Mouse (Mus musculus) limb, embryonic 12.5 days (tissue): ENCODE results near the gene Pde9a. TPM values are rescaled to one million over a fixed set of nuclear protein-coding genes. Genes with fewer than 3 reads are reported as not detected.

Experiments used
- ATAC-seq: fragments of 200-750 bp; cut with Nextera tagmentation; 2 replicates; pipeline ENCODE4 v1.8.0; 2017; ENCODE audit warnings: low read depth, moderate TSS enrichment; ENCODE audit not compliant: insufficient number of reproducible peaks, insufficient read depth, low FRiP score, low TSS enrichment
- H3K27ac ChIP-seq: fragments of 300-500 bp; sonication (generic); 2 replicates; pipeline ENCODE4 v1.5.1; 2016; ENCODE audit warnings: mild to moderate bottlenecking, moderate library complexity
- H3K27me3 ChIP-seq: fragments of 300-500 bp; sonication (generic); 2 replicates; pipeline ENCODE4 v1.6.1; 2016; ENCODE audit warnings: mild to moderate bottlenecking, moderate library complexity
- H3K36me3 ChIP-seq: fragments of 300-500 bp; sonication (generic); 2 replicates; pipeline ENCODE4 v1.6.1; 2016; ENCODE audit warnings: mild to moderate bottlenecking, moderate library complexity
- H3K4me1 ChIP-seq: fragments of 300-500 bp; sonication (generic); replicated peaks from 2 replicates; pipeline ENCODE4 v1.6.1; 2016
- H3K4me2 ChIP-seq: fragments of 300-500 bp; sonication (generic); 2 replicates; pipeline ENCODE4 v1.6.1; 2016; ENCODE audit warnings: mild to moderate bottlenecking, moderate library complexity
- H3K4me3 ChIP-seq: fragments of 300-500 bp; sonication (generic); replicated peaks from 2 replicates; pipeline ENCODE4 v1.5.1; 2016; ENCODE audit warnings: mild to moderate bottlenecking
- H3K9ac ChIP-seq: fragments of 300-500 bp; sonication (generic); replicated peaks from 2 replicates; pipeline ENCODE4 v1.6.1; 2016; ENCODE audit warnings: mild to moderate bottlenecking, moderate library complexity
- H3K9me3 ChIP-seq: fragments of 300-500 bp; sonication (generic); 2 replicates; pipeline ENCODE4 v1.6.1; 2016; ENCODE audit warnings: mild to moderate bottlenecking, moderate library complexity
- WGBS: fragments of 180-500 bp; shearing (Covaris S2); methylation state at CpG from one replicate; pipeline ENCODE4 v1.1.7; 2016; 5-methylcytosine and 5-hydroxymethylcytosine counted together
- polyA plus RNA-seq: library from polyadenylated mRNA; unstranded; fragments of >200 nt; fragmentation: Nextera tagmentation; extraction: Ambion mirVana; gene quantifications from 2 replicates; pipeline ENCODE4 v1.2.1, GENCODE M21; 2016

Gene Pde9a
- polyA plus RNA-seq, 1 experiment from 2014 or later = 29.1 TPM

DNA sequence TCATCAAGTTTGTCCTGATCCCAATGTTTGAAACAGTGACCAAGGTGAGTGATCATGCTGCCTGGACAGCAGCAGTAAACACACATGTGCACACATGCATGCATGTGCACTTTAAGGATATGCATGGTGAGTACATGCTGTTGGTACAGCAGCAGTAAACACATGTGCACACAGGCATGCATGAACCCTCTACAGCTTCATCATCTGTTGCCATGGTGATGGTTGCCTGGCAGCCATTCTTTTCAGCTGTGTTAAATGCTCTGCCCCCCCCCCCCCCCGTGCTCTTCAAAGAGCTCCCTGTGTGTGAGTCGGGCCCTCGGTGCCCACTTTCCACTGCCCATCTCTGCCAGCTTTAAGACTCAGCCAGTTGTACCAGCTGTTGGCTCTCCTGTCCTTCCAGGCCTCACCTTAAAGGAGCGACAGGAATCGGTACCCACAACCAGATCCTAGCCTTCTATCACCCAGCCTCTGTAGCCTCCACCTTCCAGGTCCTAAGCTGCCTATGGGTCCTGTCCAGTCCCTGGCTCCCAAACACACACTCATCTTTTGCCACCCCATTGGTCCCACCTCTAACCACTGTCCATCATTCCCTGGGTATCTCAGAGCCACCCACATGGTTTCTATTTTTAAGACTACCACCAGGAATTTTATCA lies 84.9 kb downstream of the Pde9a start:
- no peak for ATAC-seq
- H3K4me2 ChIP-seq = no peak overlapping the region
- peaks cover 89% of the 10 kb centered on the region for H3K36me3 ChIP-seq
- no peaks in the 10 kb centered on the region for H3K27me3 ChIP-seq
- no peak overlapping the region for H3K27ac ChIP-seq
- no peak overlapping the region for H3K9ac ChIP-seq
- 90% methylated on average over 5 of the region's 5 CpGs for WGBS
- no peak overlapping the region for H3K4me3 ChIP-seq
- no peaks in the 10 kb centered on the region for H3K4me1 ChIP-seq
- 0 out of 2 replicates have a peak, but pooled peaks cover 2% of the 10 kb centered on the region for H3K9me3 ChIP-seq

DNA sequence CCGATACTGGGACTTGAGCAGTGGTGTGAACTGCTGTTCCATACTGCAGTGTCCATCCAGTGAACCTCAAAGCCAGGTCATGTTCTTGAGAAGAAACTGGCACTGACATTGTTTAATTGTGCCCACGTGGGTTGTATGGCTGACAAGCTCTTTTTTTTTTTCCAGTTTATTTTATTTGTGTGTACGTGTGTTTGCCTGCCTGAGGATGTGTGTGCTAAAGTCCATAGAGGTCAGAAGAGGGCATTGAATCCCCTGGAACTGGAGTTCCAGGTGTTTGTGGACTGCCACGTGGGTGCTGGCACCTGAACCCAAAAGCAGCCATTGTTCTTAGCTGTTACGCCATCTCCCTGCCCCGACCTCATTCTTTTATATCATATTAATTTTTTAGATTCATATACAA lies 88.4 kb downstream of the Pde9a start:
- no peaks in the 10 kb centered on the region for H3K27me3 ChIP-seq
- 0 out of 2 replicates have a peak, but pooled peaks cover 4% of the 10 kb centered on the region for H3K4me1 ChIP-seq
- no peaks in the 10 kb centered on the region for H3K9me3 ChIP-seq
- no peak overlapping the region for H3K9ac ChIP-seq
- no peak overlapping the region for H3K4me3 ChIP-seq
- H3K27ac ChIP-seq = no peak overlapping the region
- ATAC-seq = no peak
- WGBS = 83% methylated on average over 6 of the region's 6 CpGs
- no peak overlapping the region for H3K4me2 ChIP-seq
- H3K36me3 ChIP-seq = peaks cover 67% of the 10 kb centered on the region

DNA sequence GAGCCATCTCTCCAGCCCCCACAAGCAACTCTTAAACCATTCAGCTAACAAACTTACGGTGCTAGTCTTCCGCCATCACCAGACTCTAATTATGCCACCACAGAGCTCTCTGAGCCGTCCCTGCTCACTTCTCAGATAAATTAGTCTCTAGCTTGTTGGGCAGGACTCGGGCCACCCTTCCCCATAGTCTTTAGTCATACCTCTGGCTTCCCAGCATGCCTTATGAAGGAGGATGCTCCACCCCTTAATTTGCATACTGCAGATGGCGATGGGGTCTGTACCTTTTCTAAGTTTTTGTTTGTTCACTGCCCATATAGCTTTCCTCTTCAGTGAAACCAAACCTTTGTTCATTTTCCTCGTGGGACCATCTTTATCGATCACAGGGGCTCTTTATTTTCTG lies 92.6 kb downstream of the Pde9a start:
- H3K27ac ChIP-seq = no peak overlapping the region
- 72% methylated on average over 7 of the region's 7 CpGs for WGBS
- peaks cover 28% of the 10 kb centered on the region for H3K36me3 ChIP-seq
- peaks cover 11% of the 10 kb centered on the region; the same call in 1 of the 2 replicates for H3K4me1 ChIP-seq
- no peak overlapping the region for H3K4me2 ChIP-seq
- H3K4me3 ChIP-seq = no peak overlapping the region
- H3K9me3 ChIP-seq = no peaks in the 10 kb centered on the region
- H3K9ac ChIP-seq = no peak overlapping the region
- no peak for ATAC-seq
- H3K27me3 ChIP-seq = no peaks in the 10 kb centered on the region

DNA sequence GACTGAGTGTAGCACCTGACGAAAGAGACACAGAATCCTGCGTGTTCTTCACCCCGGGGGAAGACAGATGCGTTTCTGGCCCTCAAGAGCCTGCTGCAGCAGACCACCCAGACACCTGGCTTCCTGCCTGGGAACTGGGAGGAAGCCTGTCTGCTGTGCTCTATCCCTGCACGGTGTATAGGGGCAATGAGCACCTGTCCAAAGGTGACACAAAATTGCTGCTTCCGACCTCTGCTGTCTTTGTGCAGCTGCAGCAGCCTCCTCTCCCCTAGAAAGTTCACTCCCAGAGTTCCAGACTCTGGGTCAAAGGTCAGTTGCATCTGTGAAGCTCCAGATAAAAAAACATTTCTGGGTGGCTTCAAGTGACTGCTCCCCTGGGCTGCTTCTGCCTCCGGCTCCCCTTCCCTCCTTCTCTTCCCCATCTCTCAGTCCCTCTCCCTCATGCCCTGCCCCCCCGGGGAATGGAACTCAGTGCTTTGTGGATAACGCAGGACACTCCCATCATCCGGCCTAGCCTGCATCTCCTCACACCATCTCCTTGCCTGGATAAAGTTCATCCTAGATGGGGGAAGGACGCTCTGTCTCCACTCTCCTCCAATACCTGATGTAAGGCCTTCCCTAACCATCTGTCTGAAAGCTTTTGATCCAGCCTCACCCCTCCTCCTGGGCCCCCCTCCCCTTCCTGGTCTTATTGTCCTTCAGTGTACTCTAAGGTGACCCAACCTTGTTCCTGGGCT lies 93.3 kb downstream of the Pde9a start:
- H3K36me3 ChIP-seq = peaks cover 21% of the 10 kb centered on the region
- H3K27me3 ChIP-seq = no peaks in the 10 kb centered on the region
- no peak overlapping the region for H3K4me3 ChIP-seq
- no peaks in the 10 kb centered on the region for H3K9me3 ChIP-seq
- no peak for ATAC-seq
- H3K4me1 ChIP-seq = peaks cover 11% of the 10 kb centered on the region; the same call in 1 of the 2 replicates
- no peak overlapping the region for H3K4me2 ChIP-seq
- H3K27ac ChIP-seq = no peak overlapping the region
- H3K9ac ChIP-seq = no peak overlapping the region
- WGBS = 51% methylated on average over 11 of the region's 11 CpGs

DNA sequence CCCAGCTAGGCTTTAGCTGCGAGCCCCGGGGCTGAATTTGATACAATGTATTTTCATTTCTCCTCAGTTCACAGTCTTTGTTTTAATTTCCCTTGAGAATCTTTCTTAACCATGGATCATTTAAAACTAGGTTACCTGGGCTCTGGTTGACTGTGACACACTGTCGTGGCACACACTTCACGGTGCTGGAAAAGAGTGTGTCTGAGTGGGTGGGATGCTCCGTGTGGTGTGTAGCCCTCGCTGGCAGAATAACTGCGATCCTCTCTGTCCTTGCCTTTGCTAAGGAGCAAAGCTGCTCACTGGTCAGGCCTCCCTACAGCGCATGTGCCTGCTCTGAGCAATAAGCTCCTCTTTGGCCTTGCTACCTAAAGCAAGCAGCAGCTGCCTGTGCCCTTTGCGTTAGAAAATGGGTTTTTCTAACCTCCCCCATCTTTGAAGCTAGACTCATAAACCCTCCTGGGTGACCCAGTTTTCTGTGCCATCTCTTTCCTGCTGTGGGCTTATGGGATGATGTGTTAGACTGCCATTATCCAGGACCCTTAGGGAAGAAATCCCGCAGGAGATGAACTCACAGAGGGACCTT lies 100.7 kb downstream of the Pde9a start:
- Histone ChIP-seq H3K9ac (no peak overlapping the region), H3K4me3 (no peak overlapping the region), H3K27me3 (no peaks in the 10 kb centered on the region), H3K4me1 (peaks cover 16% of the 10 kb centered on the region), H3K9me3 (no peaks in the 10 kb centered on the region), H3K36me3 (no peaks in the 10 kb centered on the region), H3K4me2 (no peak overlapping the region), H3K27ac (no peak overlapping the region)
- ATAC-seq = no peak
- 73% methylated on average over 10 of the region's 10 CpGs for WGBS

DNA sequence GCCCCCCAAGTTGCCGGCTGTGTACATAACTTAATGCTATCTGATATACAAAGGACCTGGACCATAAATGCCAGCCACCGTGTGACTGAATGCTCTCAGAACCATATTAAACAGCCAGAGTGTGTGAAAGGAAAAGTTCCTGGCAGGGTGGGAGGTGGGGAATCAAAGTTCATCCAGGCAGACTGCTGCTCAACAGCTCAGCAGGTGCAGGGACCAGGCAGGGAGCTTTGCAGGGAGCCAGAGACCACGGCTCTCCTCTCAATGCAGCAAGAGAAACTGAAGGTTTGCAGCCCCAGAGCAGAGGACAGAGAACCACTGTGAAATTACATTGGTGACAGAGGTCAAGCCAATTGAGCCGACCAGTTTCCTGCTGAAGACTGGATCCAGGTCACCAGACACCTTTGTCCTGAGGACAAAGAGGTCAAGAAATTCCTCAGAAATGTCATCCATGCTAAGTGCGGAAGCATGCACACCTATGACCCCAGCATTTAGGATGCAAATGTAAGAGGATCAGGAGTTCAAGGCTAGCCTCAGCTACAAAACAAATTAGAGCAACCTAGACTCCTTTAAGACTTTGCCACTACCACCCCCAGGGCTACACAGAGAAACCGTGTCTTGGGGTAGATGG lies 101.5 kb downstream of the Pde9a start:
- no peak overlapping the region for H3K9ac ChIP-seq
- no peaks in the 10 kb centered on the region for H3K36me3 ChIP-seq
- WGBS = 40% methylated on average over 6 of the region's 6 CpGs
- H3K9me3 ChIP-seq = no peaks in the 10 kb centered on the region
- no peak overlapping the region for H3K4me2 ChIP-seq
- H3K27ac ChIP-seq = no peak overlapping the region
- H3K4me3 ChIP-seq = no peak overlapping the region
- H3K4me1 ChIP-seq = peaks cover 11% of the 10 kb centered on the region
- no peaks in the 10 kb centered on the region for H3K27me3 ChIP-seq
- ATAC-seq = no peak

DNA sequence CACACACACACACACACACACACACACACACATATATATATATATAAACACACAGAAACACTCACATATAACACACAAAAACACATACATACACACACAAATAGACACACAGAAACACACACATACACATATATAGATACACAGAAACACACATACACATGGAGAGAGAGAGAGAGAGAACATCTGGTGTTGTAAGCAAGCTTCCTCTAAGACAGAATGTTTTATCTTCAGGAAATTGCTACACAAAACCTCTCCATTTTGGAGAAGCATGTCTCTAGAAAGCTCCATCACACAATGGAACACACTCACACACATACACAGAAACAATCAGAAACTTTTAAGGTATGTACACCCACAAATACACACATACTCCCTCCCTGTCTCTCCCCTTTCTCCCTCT lies 105.3 kb downstream of the Pde9a start:
- no peak for ATAC-seq
- no peak overlapping the region for H3K9ac ChIP-seq
- H3K4me1 ChIP-seq = peaks cover 11% of the 10 kb centered on the region
- no peak overlapping the region for H3K4me2 ChIP-seq
- H3K27ac ChIP-seq = no peak overlapping the region
- peaks cover 16% of the 10 kb centered on the region for H3K36me3 ChIP-seq
- no peak overlapping the region for H3K4me3 ChIP-seq
- no peaks in the 10 kb centered on the region for H3K9me3 ChIP-seq
- no peaks in the 10 kb centered on the region for H3K27me3 ChIP-seq

DNA sequence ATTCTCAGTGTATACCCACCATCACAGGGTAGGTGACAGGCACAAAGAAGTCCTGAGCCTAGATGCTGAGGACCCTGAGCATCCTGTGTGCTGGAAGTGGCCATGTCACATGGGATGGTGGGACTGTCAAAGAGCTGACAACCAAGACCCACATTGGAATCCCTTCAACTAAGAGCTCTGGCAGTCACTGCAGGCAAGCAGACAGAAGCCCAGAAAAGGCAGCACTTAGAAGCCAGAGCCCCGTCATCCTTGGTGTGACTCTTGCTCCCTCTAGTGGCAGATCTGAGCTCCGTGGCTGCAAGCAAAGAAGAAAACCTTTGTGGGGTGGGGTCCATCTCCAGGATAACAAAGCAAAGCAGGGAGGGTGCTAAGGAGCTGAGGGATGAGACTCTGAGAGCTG lies 106.4 kb downstream of the Pde9a start:
- no peaks in the 10 kb centered on the region for H3K27me3 ChIP-seq
- H3K4me3 ChIP-seq = no peak overlapping the region
- no peak overlapping the region for H3K27ac ChIP-seq
- no peak overlapping the region for H3K9ac ChIP-seq
- no peak overlapping the region for H3K4me2 ChIP-seq
- WGBS = 0% methylated on average over 2 of the region's 2 CpGs
- peaks cover 2% of the 10 kb centered on the region; the same call in 1 of the 2 replicates for H3K4me1 ChIP-seq
- ATAC-seq = no peak
- H3K36me3 ChIP-seq = peaks cover 25% of the 10 kb centered on the region
- H3K9me3 ChIP-seq = no peaks in the 10 kb centered on the region

DNA sequence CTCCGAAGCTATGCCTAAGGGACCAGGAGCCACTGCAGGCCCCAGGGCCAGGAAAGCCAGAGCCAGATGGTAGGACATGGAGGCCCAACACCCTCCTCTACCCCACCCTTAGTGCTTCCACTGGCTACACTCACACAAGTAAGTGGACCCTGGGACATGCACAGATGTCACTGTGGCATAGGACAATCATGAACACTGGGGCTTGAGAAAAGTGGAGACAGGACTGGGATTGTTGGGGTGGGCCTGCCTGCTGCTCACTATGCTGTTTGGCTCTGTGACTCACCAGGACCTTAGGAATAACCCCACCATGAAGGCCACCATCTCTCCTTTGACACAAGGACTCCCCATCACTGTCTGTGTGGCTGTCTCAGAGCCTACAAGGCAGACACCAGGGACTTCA lies 109.0 kb downstream of the Pde9a start:
- H3K4me2 ChIP-seq = no peak overlapping the region
- 78% methylated on average over 1 of the region's 1 CpGs for WGBS
- H3K4me1 ChIP-seq = no peaks in the 10 kb centered on the region
- H3K36me3 ChIP-seq = peaks cover 51% of the 10 kb centered on the region
- no peak for ATAC-seq
- H3K27ac ChIP-seq = no peak overlapping the region
- H3K9ac ChIP-seq = no peak overlapping the region
- no peaks in the 10 kb centered on the region for H3K27me3 ChIP-seq
- no peaks in the 10 kb centered on the region for H3K9me3 ChIP-seq
- no peak overlapping the region for H3K4me3 ChIP-seq

DNA sequence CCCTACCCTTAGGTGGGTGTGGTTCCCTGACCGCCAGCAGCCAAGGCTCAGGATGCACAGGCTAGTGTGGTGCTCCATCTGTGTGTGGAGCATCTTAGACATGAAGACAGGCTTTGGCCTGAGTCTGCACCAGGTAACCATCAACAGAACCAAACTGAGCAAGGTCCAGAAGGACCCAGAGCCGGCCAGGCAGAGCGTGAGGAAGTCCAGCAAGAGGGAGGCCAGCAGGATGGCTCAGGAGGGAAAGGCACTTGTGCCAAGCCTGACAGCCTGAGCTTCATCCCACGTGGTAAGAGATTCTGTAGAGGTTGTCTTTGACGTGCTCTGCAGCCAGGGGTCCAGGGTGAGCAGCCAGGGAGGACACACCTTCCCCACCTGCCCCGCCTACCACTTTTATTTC lies 111.7 kb downstream of the Pde9a start:
- Histone ChIP-seq H3K4me2 (no peak overlapping the region), H3K4me3 (no peak overlapping the region), H3K9ac (no peak overlapping the region), H3K27ac (no peak overlapping the region), H3K27me3 (no peaks in the 10 kb centered on the region), H3K9me3 (no peaks in the 10 kb centered on the region), H3K4me1 (no peaks in the 10 kb centered on the region), H3K36me3 (peaks cover 78% of the 10 kb centered on the region)
- ATAC-seq = no peak
- 88% methylated on average over 6 of the region's 6 CpGs for WGBS

DNA sequence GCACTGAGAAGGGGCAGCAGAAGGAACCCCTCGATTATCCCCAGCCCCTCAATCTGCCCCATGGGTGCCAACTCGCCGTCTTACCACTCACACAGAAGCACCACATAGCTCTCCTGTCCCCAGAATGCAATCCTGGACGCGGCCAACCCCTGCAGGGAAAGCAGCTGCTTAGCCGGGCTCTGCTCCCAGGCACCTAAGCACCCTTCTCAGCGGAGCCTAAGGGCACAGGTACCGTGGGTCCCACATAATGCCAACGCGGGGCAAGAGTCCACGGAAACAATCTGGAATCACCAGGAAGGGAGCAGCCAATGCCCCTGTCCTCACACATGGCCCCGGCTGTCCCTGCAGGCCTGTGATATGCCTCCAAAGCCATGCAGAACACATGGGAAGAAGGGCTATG lies 113.7 kb downstream of the Pde9a start:
- Histone ChIP-seq H3K27ac (no peak overlapping the region), H3K9ac (no peak overlapping the region), H3K4me1 (no peaks in the 10 kb centered on the region), H3K27me3 (no peaks in the 10 kb centered on the region), H3K36me3 (peaks cover 98% of the 10 kb centered on the region), H3K9me3 (no peaks in the 10 kb centered on the region), H3K4me2 (no peak overlapping the region), H3K4me3 (no peak overlapping the region)
- WGBS = 93% methylated on average over 12 of the region's 12 CpGs
- no peak for ATAC-seq
